Mouse (Mus musculus) heart, adult 2 months (tissue): ENCODE results near the gene Tmem217.
"Not testable (repeated sequence)": the region's sequence is repeated elsewhere in the genome, so short reads cannot be mapped to it uniquely, and the experiment has no call there.

ENCODE experiments used
- CTCF ChIP-seq: fragments of 200-600 bp; IDR thresholded peaks from 2 replicates; pipeline ENCODE4 v1.8.1; 2022; ENCODE audit warnings: antibody characterized with exemption, mild to moderate bottlenecking, moderate library complexity
- EP300 ChIP-seq: fragments of 200-500 bp; IDR thresholded peaks from 2 replicates; pipeline ENCODE4 v1.6.1; 2011; ENCODE audit warnings: low read depth, low read length, control low read depth; ENCODE audit not compliant: insufficient read depth
- POLR2A ChIP-seq: fragments of 200-500 bp; IDR thresholded peaks from 2 replicates; pipeline ENCODE4 v1.6.1; 2011; ENCODE audit warnings: mild to moderate bottlenecking, low read depth, low read length, control low read depth; ENCODE audit not compliant: insufficient read depth

DNA sequence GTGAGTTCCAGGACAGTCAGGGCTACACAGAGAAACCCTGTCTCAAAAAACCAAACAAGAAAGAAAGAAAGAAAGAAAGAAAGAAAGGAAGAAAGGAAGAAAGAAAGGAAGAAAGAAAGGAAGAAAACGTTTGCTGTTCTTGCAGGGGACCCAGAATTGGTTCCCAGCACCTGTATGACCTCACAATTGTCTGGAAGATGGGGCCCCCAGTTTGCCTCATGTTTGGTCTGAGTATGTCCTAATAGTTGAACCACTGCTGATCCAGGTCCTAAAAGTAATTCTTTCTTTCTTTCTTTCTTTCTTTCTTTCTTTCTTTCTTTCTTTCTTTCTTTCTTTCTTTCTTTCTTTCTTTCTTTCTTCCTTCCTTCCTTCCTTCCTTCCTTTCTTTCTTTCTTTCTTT, 54.7 kb downstream of the Tmem217 start:
- not testable (repeated sequence) for TF ChIP-seq POLR2A, CTCF, EP300
